Mouse (Mus musculus) macrophage (primary cell): Measurements from ENCODE around the gene Gm4513. TPM values are rescaled to one million over a fixed set of nuclear protein-coding genes. Genes with fewer than 3 reads are reported as not detected.
"Not testable (repeated sequence)": the region's sequence is repeated elsewhere in the genome, so short reads cannot be mapped to it uniquely, and the experiment has no call there.

Experiments used
- H3K27ac ChIP-seq: fragments of 350-480 bp; formaldehyde crosslinking; 2 replicates; pipeline ENCODE4 v1.9.0; 2021
- H3K36me3 ChIP-seq: fragments of 350-480 bp; formaldehyde crosslinking; 2 replicates; pipeline ENCODE4 v1.9.0; 2021; ENCODE audit errors: inconsistent target
- H3K4me3 ChIP-seq: fragments of 350-480 bp; formaldehyde crosslinking; 2 replicates; pipeline ENCODE4 v1.9.0; 2021; ENCODE audit errors: inconsistent target
- H3K79me2 ChIP-seq: fragments of 350-480 bp; formaldehyde crosslinking; 2 replicates; pipeline ENCODE4 v1.9.0; 2021; ENCODE audit errors: inconsistent target
- WGBS: methylation state at CpG from one replicate; pipeline ENCODE4 v1.1.7; 2026; ENCODE audit warnings: inconsistent platforms; ENCODE audit not compliant: missing documents; 5-methylcytosine and 5-hydroxymethylcytosine counted together
- polyA plus RNA-seq: library from polyadenylated mRNA; stranded (reverse); fragments of 250-400 nt; gene quantifications from 3 replicates; pipeline ENCODE4 v1.2.4, GENCODE M21; 2018; ENCODE audit warnings: inconsistent platforms
- total RNA-seq, 78 experiments: library from RNA; depleted of rRNA; stranded (reverse); fragments of 250-400 nt; gene quantifications; 1 replicate in 9 of 78; 2 replicates in 24 of 78; 3 replicates in 43 of 78; 4 replicates in 2 of 78; pipeline ENCODE4 v1.2.4; 2018; ENCODE audit warnings: inconsistent platforms in 56 of 78

Gene Gm4513
- total RNA-seq (2018; cell fraction: chromatin; rRNA removed) = not detected
- total RNA-seq (2018; cell fraction: cytosol; rRNA removed) = not detected
- total RNA-seq (2018; cell fraction: nucleus; rRNA removed) = not detected
- not detected in 3 replicates for polyA plus RNA-seq

DNA sequence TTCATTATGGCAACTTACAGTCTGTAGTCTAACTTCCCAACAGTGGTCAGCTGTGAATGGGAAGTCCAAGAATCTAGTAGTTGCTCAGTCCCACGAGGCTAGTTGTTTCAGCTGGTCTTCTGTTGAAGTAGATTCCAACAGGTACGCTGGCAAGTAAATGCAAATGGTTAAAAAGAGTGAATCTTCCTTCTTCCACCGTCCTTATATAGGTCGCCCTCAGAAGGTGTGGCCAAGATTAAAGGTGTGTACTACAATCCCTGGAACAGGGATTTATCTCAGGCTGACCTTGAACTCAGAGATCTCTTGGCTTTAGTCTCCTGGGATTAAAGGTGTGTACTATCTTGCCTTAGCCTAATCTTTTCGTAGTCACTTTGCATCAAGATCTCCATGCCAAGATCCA is at the start of gene Gm4513:
Gene Gm4513, minus strand, starts transcription at position 101 of the 400 bp plus-strand sequence.
- not testable (repeated sequence) for H3K27ac ChIP-seq, H3K79me2 ChIP-seq, H3K4me3 ChIP-seq, H3K36me3 ChIP-seq
- WGBS = 92% methylated on average over 2 of the region's 5 CpGs

DNA sequence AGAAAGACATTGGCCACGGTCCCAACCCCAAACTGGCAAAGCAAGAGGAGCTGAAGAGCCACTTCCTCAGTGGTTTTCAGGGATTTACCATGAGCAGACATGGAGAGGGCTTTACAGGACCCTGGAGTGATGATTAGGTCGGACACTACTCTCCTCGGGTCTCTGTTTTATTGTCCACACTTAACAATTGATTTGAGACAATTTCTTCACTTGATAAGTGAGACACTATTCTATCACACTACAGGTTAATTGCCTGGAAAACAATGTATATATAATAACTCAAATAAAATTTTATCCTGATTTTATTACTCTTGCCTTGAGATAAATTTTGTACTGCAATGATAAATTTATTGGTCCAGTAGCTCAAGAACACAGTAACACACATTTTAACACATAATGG is 22.7 kb downstream of the Gm4513 start, which contains the start of gene Gm4141:
Gene Gm4141, minus strand, starts transcription at position 101 of the 400 bp plus-strand sequence.
- no CpG with 5 or more reads among the region's 3 CpGs for WGBS
- not testable (repeated sequence) for H3K4me3 ChIP-seq, H3K79me2 ChIP-seq, H3K27ac ChIP-seq, H3K36me3 ChIP-seq

GRCm38 (mm10) chr7:20545657-20546056 is 53.2 kb downstream of the Gm4513 start, which contains the start of gene Gm5726:
Gm5726 (minus strand) TSS chr7:20545757.
- not testable (repeated sequence) for H3K27ac ChIP-seq, H3K79me2 ChIP-seq, H3K36me3 ChIP-seq, H3K4me3 ChIP-seq
- no CpG with 5 or more reads among the region's 1 CpGs for WGBS

Other genes starting within 250 kb of the Gm4513 start
- gene Gm5728, start 223.6 kb downstream of the Gm4513 start, polyA plus RNA-seq = not detected in 3 replicates
- not detected in 3 replicates for gene Vmn1r100, start 181.1 kb downstream of the Gm4513 start, polyA plus RNA-seq
- not detected in 3 replicates for gene Vmn1r101, start 156.4 kb downstream of the Gm4513 start, polyA plus RNA-seq
- gene Gm10670, start 124.1 kb downstream of the Gm4513 start, polyA plus RNA-seq = not detected in 3 replicates
- not detected in 3 replicates for gene Vmn1r103, start 88.5 kb downstream of the Gm4513 start, polyA plus RNA-seq
- not detected in 3 replicates for gene Vmn1r104, start 65.2 kb downstream of the Gm4513 start, polyA plus RNA-seq
- not detected in 3 replicates for gene Gm5726, start 53.3 kb downstream of the Gm4513 start, polyA plus RNA-seq
- not detected in 3 replicates for gene Gm4141, start 22.8 kb downstream of the Gm4513 start, polyA plus RNA-seq
- not detected in 3 replicates for gene Vmn1r107, start 69.9 kb upstream of the Gm4513 start, polyA plus RNA-seq
- not detected in 3 replicates for gene Vmn1r111, start 104.2 kb upstream of the Gm4513 start, polyA plus RNA-seq
- gene Gm10668, start 131.6 kb upstream of the Gm4513 start, polyA plus RNA-seq = not detected in 3 replicates
- gene Vmn1r112, start 172.2 kb upstream of the Gm4513 start, polyA plus RNA-seq = not detected in 3 replicates
- not detected in 3 replicates for gene Vmn1r113, start 188.3 kb upstream of the Gm4513 start, polyA plus RNA-seq
- not detected in 3 replicates for gene Vmn1r114, start 213.2 kb upstream of the Gm4513 start, polyA plus RNA-seq
- gene Vmn1r115, start 246.0 kb upstream of the Gm4513 start, polyA plus RNA-seq = not detected in 3 replicates